In genomic region chr8:72677331-72677730, GRCm38 (mm10) we compare ENCODE assay signal across 23 mouse cellular contexts. TPM values are rescaled to one million over a fixed set of nuclear protein-coding genes. Genes with fewer than 3 reads are reported as not detected.
"Had no signal": no experiment of that assay in that cellular context is flagged by ENCODE, and none has a peak within 500 bp of the region (broad histone marks: within the 10 kb centered on the region; RNA-seq: fewer than 3 reads in every experiment).

No protein-coding gene starts in this region.

- H3K36me3 ChIP-seq: heart, embryonic 12.5 days; hindbrain, embryonic 12.5 days; intestine, embryonic 15.5 days; limb, embryonic 10.5 days; limb, embryonic 12.5 days; liver, embryonic 13.5 days; liver, embryonic 15.5 days had no signal

- H3K27me3 ChIP-seq: hindbrain, embryonic 12.5 days; intestine, embryonic 15.5 days; limb, embryonic 12.5 days; liver, embryonic 13.5 days; liver, embryonic 15.5 days had no signal

- DNase-seq: gastrocnemius, postnatal 14 days; gastrocnemius, postnatal 36 days; heart, adult 11 months; heart, adult 2 months; heart, postnatal 14 days; heart, postnatal 36 days; kidney, adult 18-20 months; kidney, adult 8-10 months; kidney, postnatal 10 days; kidney, postnatal 25 days; layer of hippocampus, adult 9-11 months; liver; liver, embryonic 13.5 days had no signal

- H3K4me1 ChIP-seq: heart, embryonic 12.5 days; hindbrain, embryonic 12.5 days; intestine, embryonic 15.5 days; limb, embryonic 10.5 days; limb, embryonic 12.5 days; liver, embryonic 13.5 days; liver, embryonic 15.5 days had no signal

- H3K9ac ChIP-seq: heart, embryonic 12.5 days; hindbrain, embryonic 12.5 days; hindbrain, embryonic 14.5 days; intestine, embryonic 15.5 days; limb, embryonic 12.5 days; liver, embryonic 13.5 days; liver, embryonic 15.5 days had no signal

- H3K4me3 ChIP-seq: heart, adult 2 months; heart, embryonic 12.5 days; hindbrain, embryonic 12.5 days; intestine, embryonic 15.5 days; left cerebral cortex, adult 2 months; limb, embryonic 10.5 days; limb, embryonic 12.5 days; liver, embryonic 13.5 days; liver, embryonic 15.5 days had no signal

- H3K9me3 ChIP-seq: heart, embryonic 12.5 days; hindbrain, embryonic 12.5 days; intestine, embryonic 15.5 days; limb, embryonic 10.5 days; limb, embryonic 12.5 days; liver, embryonic 13.5 days; liver, embryonic 15.5 days had no signal

- H3K27ac ChIP-seq: heart, adult 2 months; hindbrain, embryonic 12.5 days; hindbrain, embryonic 14.5 days; intestine, embryonic 15.5 days; left cerebral cortex, adult 2 months; limb, embryonic 10.5 days; limb, embryonic 12.5 days; liver, embryonic 13.5 days; liver, embryonic 15.5 days had no signal

RNA-seq across cellular contexts. Expression of gene Nwd1, which starts 30.8 kb away (rescaled TPM):
- polyA plus RNA-seq: kidney, embryonic 14.5 days; limb, embryonic 10.5 days; limb, embryonic 12.5 days; liver, embryonic 11.5 days; liver, embryonic 13.5 days; liver, embryonic 15.5 days had no signal
